Mouse (Mus musculus) c-Kit-negative CD71-positive TER-119-positive erythroid progenitor cells, embryonic 14.5 days (primary cell): ENCODE measurements around the gene Uncx.
"Not testable (repeated sequence)": the region's sequence is repeated elsewhere in the genome, so short reads cannot be mapped to it uniquely, and the experiment has no call there.

Experiments used
- DNase-seq: peaks from one replicate; pipeline ENCODE4 v3.0.0-alpha.2; 2013; ENCODE audit warnings: low read depth, low spot score

Uncx gene

GRCm38 (mm10) chr5:139561363-139562001 lies 18.2 kb downstream of the Uncx start:
- DNase-seq: no peak

GRCm38 (mm10) chr5:139564663-139565062 lies 21.4 kb downstream of the Uncx start:
- DNase-seq: no peak

GRCm38 (mm10) chr5:139565462-139565861 lies 22.2 kb downstream of the Uncx start:
- no peak for DNase-seq

- no peak for DNase-seq
Measured at GRCm38 (mm10) chr5:139566640-139567399, 23.5 kb downstream of the Uncx start.

GRCm38 (mm10) chr5:139568079-139568478 lies 24.8 kb downstream of the Uncx start:
- DNase-seq: no peak

GRCm38 (mm10) chr5:139572526-139572925 lies 29.2 kb downstream of the Uncx start:
- no peak for DNase-seq

GRCm38 (mm10) chr5:139573606-139574311 lies 30.5 kb downstream of the Uncx start:
- no peak for DNase-seq

- no peak for DNase-seq
Measured at GRCm38 (mm10) chr5:139575054-139575453, 31.8 kb downstream of the Uncx start.

- no peak for DNase-seq
Measured at GRCm38 (mm10) chr5:139580171-139580743, 37.0 kb downstream of the Uncx start.

GRCm38 (mm10) chr5:139581308-139581868 lies 38.1 kb downstream of the Uncx start:
- DNase-seq: no peak

GRCm38 (mm10) chr5:139584971-139585747 lies 41.9 kb downstream of the Uncx start:
- DNase-seq: no peak

GRCm38 (mm10) chr5:139585748-139586060 lies 42.4 kb downstream of the Uncx start:
- no peak for DNase-seq

GRCm38 (mm10) chr5:139587459-139587858 lies 44.2 kb downstream of the Uncx start:
- DNase-seq: not testable (repeated sequence)

- DNase-seq: not testable (repeated sequence)
Measured at GRCm38 (mm10) chr5:139590682-139591360, 47.5 kb downstream of the Uncx start.

GRCm38 (mm10) chr5:139592011-139592410 lies 48.7 kb downstream of the Uncx start:
- no peak for DNase-seq

- DNase-seq: no peak
Measured at GRCm38 (mm10) chr5:139592850-139593249, 49.6 kb downstream of the Uncx start.

- DNase-seq: no peak
Measured at GRCm38 (mm10) chr5:139593746-139594145, 50.5 kb downstream of the Uncx start.

- no peak for DNase-seq
Measured at GRCm38 (mm10) chr5:139595001-139595400, 51.7 kb downstream of the Uncx start.
